Mouse (Mus musculus) urinary bladder, postnatal 36 days (tissue): ENCODE data around the gene Asb10.
"Not testable (repeated sequence)": the region's sequence is repeated elsewhere in the genome, so short reads cannot be mapped to it uniquely, and the experiment has no call there.

Experiments
- DNase-seq, 2 experiments: peaks; one replicate each; pipeline ENCODE4 v3.0.0; 2022; ENCODE audit warnings: low spot score in 2 of 2, mixed read lengths in 1 of 2

Gene Asb10

GRCm38 (mm10) chr5:24540387-24541143 lies at the start of gene Asb10:
Asb10 (minus strand) TSS chr5:24540978.
- DNase-seq, result peak; percentile 35 to 43

DNA sequence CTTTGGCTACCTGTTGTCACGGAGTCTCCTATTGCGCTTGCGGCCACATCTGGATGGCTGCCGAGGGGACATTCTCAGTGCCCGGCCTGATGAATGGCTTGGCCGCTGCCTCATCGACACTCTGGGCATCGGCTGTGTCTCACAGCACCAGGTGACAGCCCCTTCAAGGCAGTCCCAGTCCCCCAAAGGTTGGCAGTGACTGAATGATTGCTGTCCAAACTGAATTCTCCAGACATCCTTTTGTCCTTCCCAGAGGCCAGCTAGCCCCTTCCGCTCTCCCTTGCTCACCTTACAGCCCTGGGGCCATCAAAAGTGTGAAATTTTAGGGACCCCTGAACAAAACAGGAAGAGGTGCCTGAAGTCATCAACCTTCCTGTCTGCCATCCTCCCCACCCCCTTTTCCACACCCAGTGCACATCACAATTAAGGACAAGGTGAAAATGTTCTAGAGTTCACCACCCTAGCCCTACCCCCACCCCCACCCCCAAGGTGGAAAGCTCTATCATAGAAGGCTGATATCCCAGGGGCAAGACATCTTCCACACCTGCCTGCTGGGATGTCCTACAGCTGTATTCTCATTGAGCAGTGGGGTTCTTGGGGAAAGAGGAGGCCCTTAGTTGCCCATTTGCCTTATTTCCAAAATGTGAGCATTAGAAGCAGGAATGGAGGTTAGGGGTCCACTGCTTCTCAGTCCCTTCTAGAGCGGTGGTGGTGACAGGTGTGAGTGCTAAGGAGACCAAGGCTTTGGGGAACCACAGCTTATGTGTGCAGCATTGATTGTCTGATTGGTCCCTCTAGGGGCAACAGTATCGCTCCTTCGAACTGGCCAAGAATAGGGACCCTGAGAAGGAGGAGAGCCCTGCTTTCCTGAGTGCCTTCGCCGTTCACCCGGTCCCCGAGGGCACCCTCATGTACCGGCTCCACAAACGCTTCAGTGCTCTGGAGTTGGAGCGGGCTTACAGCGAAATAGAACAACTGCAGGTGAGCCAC lies 49.0 kb upstream of the Asb10 start:
- no peak for DNase-seq

DNA sequence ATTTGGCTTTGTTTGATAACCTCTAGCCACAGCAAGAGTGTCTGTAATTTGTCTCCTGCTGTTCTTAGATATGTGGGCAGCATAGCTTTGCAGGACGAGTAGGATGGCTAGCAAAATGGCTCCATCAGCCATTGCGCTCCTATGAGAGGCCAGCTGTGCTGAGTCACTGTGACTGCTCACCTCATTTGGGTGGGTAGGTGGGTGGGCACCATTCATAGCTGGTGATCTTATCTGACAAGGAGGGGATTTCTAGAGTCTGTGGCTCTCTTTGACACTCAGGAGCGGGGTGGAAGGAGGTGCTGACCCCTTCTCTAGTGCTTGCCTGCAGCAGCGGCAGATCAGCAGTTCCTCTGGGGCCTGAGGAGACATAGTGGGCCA lies 46.4 kb upstream of the Asb10 start:
- no peak for DNase-seq

DNA sequence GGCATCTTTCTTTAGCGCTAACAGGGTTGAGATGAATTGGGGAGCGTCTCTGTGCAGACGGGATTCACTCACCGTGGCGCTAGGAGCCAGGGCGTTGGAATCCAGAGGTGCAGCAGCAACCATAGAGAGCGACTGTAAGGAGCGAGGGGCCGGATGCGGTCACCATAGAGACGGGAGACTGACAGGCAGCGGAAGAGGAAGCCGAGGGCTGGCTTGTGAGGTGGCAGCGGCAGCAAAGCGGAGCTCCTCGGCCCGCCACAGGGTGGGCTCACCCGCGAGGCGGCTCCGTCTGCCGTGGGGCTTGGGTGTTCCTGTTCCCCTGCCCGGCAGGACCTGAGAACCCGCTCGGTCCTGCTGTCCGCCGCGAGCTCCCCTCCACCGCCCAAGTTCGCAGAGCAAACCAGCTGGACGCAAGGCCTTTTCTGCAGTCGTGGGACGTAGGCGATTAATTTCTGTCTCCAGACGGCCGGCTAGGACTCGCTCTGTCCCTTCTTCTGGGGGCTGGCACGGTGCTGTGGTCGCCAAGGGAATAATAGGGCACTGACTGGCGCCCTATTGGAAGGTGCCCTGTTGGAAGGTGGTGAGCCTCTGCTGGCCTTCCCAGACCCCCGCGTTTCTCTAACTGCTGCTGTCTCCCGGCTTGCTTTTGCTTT lies 45.9 kb upstream of the Asb10 start, which contains the start of gene Chpf2:
TSS of gene Chpf2 (plus strand) at position 195 of the 653 bp plus-strand sequence.
- DNase-seq, result peak; percentile 57 to 79

- no peak for DNase-seq
These were observed 45.3 kb upstream of the Asb10 start for GRCm38 (mm10) chr5:24586106-24586505.

DNA sequence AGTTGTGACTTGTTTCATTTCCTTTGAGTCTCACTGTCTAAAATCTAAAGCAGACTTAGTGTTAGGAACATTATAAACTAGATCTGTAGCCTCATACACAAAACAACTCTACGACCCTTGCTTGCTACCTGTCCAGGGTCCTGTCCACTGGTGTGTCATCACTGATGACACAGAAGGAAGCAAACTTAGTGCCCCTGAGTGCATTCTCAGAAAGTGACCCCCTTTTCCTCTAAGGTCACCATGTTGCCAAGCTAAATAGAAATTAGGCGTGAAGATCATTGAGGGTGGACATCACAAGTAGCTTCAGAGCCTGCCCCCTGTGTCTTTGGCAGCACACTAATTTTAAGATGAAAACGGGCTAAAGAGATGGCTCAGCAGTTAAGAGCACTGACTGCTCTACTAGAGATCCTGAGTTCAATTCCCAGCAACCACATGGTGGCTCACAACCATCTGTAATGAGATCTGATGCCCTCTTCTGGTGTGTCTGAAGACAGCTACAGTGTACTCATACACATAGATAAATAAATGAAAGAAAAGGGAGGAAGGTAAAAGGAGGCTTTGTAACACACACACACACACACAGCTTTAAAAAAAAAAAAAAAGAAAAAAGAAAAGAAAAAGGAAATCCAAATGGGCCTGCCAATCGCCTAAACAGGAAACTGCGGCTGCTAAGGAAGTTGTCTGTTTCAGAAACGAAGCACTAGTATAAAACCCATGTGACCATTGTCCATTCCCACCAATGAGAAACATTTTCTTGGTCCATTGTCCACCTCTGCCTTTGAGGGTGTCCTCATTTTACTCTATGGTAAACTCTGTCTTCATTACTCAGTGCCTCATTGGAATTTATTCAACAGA lies 37.6 kb upstream of the Asb10 start:
- no peak for DNase-seq

GRCm38 (mm10) chr5:24577183-24577929 lies 36.6 kb upstream of the Asb10 start, which contains the start of gene Abcf2:
Abcf2 (minus strand) TSS chr5:24577467.
- DNase-seq, result peak; percentile 99 to 100

DNA sequence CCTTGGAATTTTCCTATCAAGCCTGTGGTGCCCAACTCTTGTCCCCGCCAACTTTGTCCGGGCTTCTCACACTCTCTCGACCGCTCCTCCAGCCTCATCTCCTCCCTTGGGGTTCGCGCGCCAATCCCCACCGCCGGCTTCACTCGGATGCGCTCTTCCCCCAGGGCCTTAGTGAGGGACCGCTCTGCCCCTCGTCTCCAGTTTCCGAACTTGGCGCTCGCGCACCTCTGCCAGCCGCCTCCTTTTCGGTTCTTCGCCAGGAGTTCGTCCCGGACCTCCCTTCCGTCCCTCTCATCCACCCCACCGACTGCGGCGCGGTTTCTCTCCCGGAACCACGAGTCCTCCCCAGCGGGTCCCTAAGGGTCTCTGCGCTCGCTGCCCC lies 36.0 kb upstream of the Asb10 start:
- no peak for DNase-seq

GRCm38 (mm10) chr5:24575948-24576347 lies 35.2 kb upstream of the Asb10 start:
- DNase-seq, result no peak

- no peak for DNase-seq
These were observed 15.9 kb upstream of the Asb10 start, which contains the start of gene 4931409K22Rik for GRCm38 (mm10) chr5:24556709-24557108. 4931409K22Rik (minus strand) TSS chr5:24556809.

DNA sequence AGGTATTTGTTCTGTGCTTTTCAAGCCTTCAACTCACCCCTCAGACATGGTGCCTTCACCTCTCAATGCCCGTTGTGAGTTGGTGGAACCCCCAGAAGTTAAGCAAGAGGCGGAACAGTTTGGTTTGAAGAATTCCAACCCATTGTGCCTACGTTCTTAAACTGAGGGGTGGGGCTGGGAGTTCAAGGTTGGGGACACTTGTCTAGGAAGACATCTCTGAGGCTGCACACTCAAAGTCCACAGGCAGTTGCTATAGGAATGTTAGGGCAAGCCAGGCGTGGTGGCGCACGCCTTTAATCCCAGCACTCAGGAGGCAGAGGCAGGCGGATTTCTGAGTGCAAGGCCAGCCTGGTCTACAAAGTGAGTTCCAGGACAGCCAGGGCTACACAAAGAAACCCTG lies 14.6 kb upstream of the Asb10 start:
- not testable (repeated sequence) for DNase-seq

GRCm38 (mm10) chr5:24553621-24554244 lies 13.0 kb upstream of the Asb10 start:
- DNase-seq, result no peak

GRCm38 (mm10) chr5:24551317-24551688 lies 10.5 kb upstream of the Asb10 start:
- DNase-seq, result no peak

GRCm38 (mm10) chr5:24550598-24551316 lies 10.0 kb upstream of the Asb10 start:
- DNase-seq, result peak in 1 of 2 experiments; percentile 41

GRCm38 (mm10) chr5:24542643-24543042 lies 1.9 kb upstream of the Asb10 start:
- no peak for DNase-seq

- no peak for DNase-seq
These were observed 379 bp upstream of the Asb10 start for GRCm38 (mm10) chr5:24541144-24541569.

DNA sequence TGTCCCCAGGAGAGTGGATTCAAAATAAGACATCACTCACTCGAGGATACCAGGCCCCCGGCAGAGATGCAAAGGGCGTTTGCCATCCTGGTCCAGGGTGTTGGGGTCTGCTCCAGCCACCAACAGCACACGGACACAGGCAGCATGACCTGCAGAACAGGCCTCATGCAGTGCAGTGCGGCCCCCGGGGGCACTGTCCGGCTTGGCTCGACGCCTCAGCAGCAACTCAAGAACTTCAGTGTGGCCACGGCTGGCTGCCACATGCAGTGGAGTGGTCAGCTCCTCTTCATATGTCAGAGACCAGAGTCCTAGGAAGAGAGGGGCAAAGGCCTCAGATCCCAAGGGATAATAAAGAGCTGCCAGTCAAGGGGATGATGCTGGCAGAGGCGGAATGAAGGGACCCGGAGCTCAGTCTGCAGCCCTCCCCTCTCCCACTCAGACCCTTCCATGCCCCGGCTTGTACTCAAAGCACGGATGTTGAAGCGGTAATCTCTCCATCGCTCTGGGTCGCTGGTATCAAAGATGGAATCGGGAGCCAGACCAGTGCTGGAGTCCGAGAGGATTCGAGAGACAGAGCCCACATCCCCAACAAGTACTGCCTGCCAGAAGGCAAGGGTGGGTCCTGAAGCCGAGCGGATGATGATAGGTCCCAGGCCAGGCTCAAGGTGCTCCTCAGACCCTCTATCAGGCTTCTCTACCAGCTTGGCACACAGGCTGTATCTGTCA lies 1.0 kb downstream of the Asb10 start:
- no peak for DNase-seq

- no peak for DNase-seq
These were observed 3.2 kb downstream of the Asb10 start for GRCm38 (mm10) chr5:24537618-24538017.
